Mouse (Mus musculus) hindbrain, embryonic 11.5 days (tissue): Measurements from ENCODE around the gene Capns1. TPM values are rescaled to one million over a fixed set of nuclear protein-coding genes. Genes with fewer than 3 reads are reported as not detected.
"Not testable (repeated sequence)": the region's sequence is repeated elsewhere in the genome, so short reads cannot be mapped to it uniquely, and the experiment has no call there.

ENCODE experiments used
- ATAC-seq: fragments of 200-750 bp; cut with Nextera tagmentation; 2 replicates; pipeline ENCODE4 v1.8.0; 2017; ENCODE audit warnings: mild to moderate bottlenecking, moderate TSS enrichment, moderate library complexity; ENCODE audit not compliant: low FRiP score
- DNase-seq: peaks from one replicate; pipeline ENCODE4 v3.0.0-alpha.2; 2015; ENCODE audit warnings: low spot score
- H3K27ac ChIP-seq: fragments of 300-500 bp; sonication (generic); 2 replicates; pipeline ENCODE4 v1.5.1; 2014; ENCODE audit warnings: mild to moderate bottlenecking, low read depth, low read length
- H3K27me3 ChIP-seq: fragments of 300-500 bp; sonication (generic); 2 replicates; pipeline ENCODE4 v1.6.1; 2014; ENCODE audit warnings: mild to moderate bottlenecking, low read length, moderate library complexity, mixed read lengths; ENCODE audit not compliant: control insufficient read depth, insufficient read depth
- H3K36me3 ChIP-seq: fragments of 300-500 bp; sonication (generic); 2 replicates; pipeline ENCODE4 v1.6.1; 2014; ENCODE audit warnings: mild to moderate bottlenecking, low read length, moderate library complexity, mixed read lengths; ENCODE audit not compliant: control insufficient read depth, insufficient read depth
- H3K4me1 ChIP-seq: fragments of 300-500 bp; sonication (generic); replicated peaks from 2 replicates; pipeline ENCODE4 v1.6.1; 2014; ENCODE audit warnings: low read length, mixed read lengths; ENCODE audit not compliant: control insufficient read depth, insufficient read depth
- H3K4me2 ChIP-seq: fragments of 300-500 bp; sonication (generic); replicated peaks from 2 replicates; pipeline ENCODE4 v1.6.1; 2014; ENCODE audit warnings: mild to moderate bottlenecking, low read depth, low read length
- H3K4me3 ChIP-seq: fragments of 300-500 bp; sonication (generic); 2 replicates; pipeline ENCODE4 v1.5.1; 2014; ENCODE audit warnings: low read depth, low read length
- H3K9ac ChIP-seq: fragments of 300-500 bp; sonication (generic); 2 replicates; pipeline ENCODE4 v1.6.1; 2014; ENCODE audit warnings: low read depth, low read length
- H3K9me3 ChIP-seq: fragments of 300-500 bp; sonication (generic); 2 replicates; pipeline ENCODE4 v1.6.1; 2016; ENCODE audit warnings: low read length; ENCODE audit not compliant: control insufficient read depth
- WGBS: fragments of 180-500 bp; shearing (Covaris S2); extraction: QIAGEN DNeasy Blood & Tissue Kit; methylation state at CpG from one replicate; pipeline ENCODE4 v1.1.7; 2014; 5-methylcytosine and 5-hydroxymethylcytosine counted together
- polyA plus RNA-seq: library from polyadenylated mRNA; unstranded; fragments of >200 nt; fragmentation: Nextera tagmentation; extraction: Ambion mirVana; gene quantifications from 2 replicates; pipeline ENCODE4 v1.2.1, GENCODE M21; 2014

The Capns1 gene
- polyA plus RNA-seq = 56.3 and 64.0 TPM in 2 replicates

DNA sequence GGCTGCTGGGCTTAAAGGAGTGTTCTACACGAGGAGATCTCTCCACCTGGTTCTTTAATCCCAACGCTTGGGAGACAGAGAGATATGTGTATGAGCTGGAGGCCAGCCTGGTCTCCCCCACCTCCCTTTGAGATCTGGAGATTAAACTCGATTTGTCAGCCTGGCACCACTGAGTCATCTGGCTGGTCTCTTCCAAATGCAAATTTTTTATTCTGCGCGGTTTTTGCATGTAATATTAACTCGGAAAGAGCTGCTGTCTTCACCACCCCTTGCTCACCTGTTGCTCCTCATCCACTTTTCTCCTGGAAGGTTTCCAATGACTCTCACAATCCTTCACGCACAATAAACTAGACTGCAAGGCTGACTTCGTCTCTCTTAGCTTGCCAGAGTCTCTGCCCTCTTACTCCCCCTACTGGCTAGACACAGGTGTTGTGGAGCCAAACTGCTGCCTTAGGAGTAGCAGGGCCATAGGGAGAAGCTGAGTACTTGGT lies at the start of gene Capns1:
Gene Capns1 (minus strand): TSS at position 331 of the 491 bp plus-strand sequence.
- DNase-seq (peak; percentile 85), ATAC-seq (no peak)
- Histone ChIP-seq H3K36me3 (no peaks in the 10 kb centered on the region), H3K4me2 (no peak within 1 kb of the TSS), H3K9me3 (no peaks in the 10 kb centered on the region), H3K9ac (no peak within 1 kb of the TSS), H3K4me1 (no peaks in the 10 kb centered on the region; the same call in 1 of the 2 replicates), H3K27ac (no peak within 1 kb of the TSS), H3K4me3 (no peak within 1 kb of the TSS), H3K27me3 (no peaks in the 10 kb centered on the region)
- 12% methylated on average over 8 of the region's 8 CpGs for WGBS

DNA sequence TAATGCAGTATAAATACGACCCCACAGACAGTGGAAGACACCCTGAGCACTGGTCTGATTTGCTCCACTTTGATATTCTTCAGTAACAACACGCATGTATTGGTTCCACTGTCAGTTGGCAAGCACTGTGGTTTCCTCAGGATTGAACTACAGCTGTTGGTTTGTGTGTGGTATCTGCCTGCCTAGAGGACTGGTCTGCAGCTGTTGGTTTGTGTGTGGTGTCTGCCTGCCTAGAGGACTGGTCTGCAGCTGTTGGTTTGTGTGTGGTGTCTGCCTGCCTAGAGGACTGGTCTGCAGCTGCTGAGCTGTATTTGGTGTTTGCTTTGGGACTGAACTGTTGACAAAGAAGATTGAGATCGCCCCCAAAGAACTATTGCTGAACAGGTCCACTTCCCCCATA lies 38.8 kb upstream of the Capns1 start:
- DNase-seq, H3K9ac ChIP-seq, H3K4me3 ChIP-seq, H3K27me3 ChIP-seq, H3K36me3 ChIP-seq, H3K9me3 ChIP-seq, H3K27ac ChIP-seq, H3K4me2 ChIP-seq, ATAC-seq, H3K4me1 ChIP-seq: not testable (repeated sequence)
- 89% methylated on average over 3 of the region's 3 CpGs for WGBS

DNA sequence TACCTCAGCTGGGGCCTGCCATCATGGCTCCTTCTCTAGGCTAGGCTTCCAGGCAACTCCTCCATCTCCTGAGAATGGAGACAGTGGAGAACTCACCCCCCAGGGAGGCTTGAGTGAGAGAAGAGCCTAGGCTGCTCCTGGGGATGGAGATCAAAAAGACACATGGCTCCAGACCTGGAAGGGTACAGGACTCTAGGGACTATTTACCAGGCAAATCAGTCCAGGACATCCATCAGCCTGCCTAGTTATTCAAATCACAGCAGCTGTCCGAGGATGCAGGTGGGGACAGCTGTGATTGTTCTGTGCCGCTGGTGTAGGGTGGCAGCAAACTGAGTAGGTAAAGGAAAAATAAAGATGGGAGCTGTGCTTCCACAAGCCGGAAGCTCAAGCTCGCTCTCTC lies 37.0 kb upstream of the Capns1 start, which contains the start of gene Ovol3:
Gene Ovol3 (minus strand): TSS at position 101 of the 400 bp plus-strand sequence.
- Histone ChIP-seq H3K4me2 (no peak within 1 kb of the TSS), H3K27me3 (no peaks in the 10 kb centered on the region), H3K27ac (no peak within 1 kb of the TSS), H3K4me1 (peaks cover 5% of the 10 kb centered on the region), H3K9me3 (no peaks in the 10 kb centered on the region), H3K4me3 (no peak within 1 kb of the TSS), H3K9ac (no peak within 1 kb of the TSS), H3K36me3 (peaks cover 3% of the 10 kb centered on the region; the same call in 1 of the 2 replicates)
- ATAC-seq = no peak
- WGBS = 85% methylated on average over 4 of the region's 4 CpGs
- no peak for DNase-seq

DNA sequence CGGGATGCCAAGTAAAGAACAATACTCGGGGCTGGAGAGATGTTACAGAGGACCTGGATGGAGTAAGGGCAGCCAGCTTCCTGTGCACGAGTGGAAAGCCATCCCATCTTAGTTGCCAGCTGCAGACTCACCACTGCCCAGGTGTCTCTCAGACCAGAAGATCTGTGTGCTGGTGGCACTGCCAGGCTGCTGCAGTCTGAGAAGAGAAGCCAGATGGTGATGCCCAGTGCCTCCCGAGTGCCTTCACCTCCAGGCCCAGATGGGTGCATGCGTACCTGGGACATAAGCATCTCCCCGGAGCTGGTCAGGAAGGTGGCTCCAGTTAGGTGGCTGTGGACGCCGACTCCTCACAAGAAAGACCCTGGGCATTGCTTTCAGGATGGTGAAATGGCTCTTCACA lies 36.5 kb upstream of the Capns1 start:
- 93% methylated on average over 8 of the region's 8 CpGs for WGBS
- Histone ChIP-seq H3K9me3 (no peaks in the 10 kb centered on the region), H3K9ac (no peak overlapping the region), H3K27me3 (no peaks in the 10 kb centered on the region), H3K27ac (no peak overlapping the region), H3K36me3 (no peaks in the 10 kb centered on the region), H3K4me2 (no peak overlapping the region), H3K4me3 (no peak overlapping the region), H3K4me1 (peaks cover 5% of the 10 kb centered on the region)
- no peak for ATAC-seq
- DNase-seq = no peak

DNA sequence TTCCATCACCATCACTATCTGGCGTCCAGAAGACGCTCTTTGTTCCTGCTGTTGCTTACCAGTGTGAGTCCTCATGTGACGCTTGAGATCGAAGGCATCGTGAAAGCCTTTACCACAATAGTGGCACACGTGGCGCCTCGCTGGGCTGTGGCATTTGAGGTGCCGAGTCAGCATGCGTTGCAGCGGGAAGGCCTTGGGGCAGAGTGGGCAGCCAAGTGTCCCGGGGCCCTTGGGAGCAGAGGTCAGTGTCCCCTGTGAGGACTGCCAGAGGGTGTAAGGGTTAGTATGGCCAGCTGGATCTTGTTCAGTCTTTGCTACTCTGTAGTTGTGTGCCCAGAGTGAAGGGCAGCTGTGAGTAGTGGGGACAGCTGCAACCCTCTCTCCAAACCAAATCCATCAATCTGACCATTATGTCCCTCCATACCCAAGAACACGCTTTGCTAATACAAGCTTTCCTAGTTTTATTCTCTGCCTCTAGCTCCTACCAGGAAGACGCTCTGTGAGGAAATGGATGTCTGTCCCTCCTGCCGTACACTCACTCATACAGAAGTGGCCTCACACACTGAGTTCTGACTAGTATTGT lies 35.8 kb upstream of the Capns1 start:
- ATAC-seq (no peak), DNase-seq (no peak)
- H3K9me3 ChIP-seq = no peaks in the 10 kb centered on the region
- H3K9ac ChIP-seq = no peak overlapping the region
- peaks cover 5% of the 10 kb centered on the region for H3K4me1 ChIP-seq
- no peak overlapping the region for H3K27ac ChIP-seq
- no peaks in the 10 kb centered on the region for H3K27me3 ChIP-seq
- H3K4me3 ChIP-seq = no peak overlapping the region
- no peaks in the 10 kb centered on the region for H3K36me3 ChIP-seq
- no peak overlapping the region for H3K4me2 ChIP-seq
- 96% methylated on average over 15 of the region's 15 CpGs for WGBS

DNA sequence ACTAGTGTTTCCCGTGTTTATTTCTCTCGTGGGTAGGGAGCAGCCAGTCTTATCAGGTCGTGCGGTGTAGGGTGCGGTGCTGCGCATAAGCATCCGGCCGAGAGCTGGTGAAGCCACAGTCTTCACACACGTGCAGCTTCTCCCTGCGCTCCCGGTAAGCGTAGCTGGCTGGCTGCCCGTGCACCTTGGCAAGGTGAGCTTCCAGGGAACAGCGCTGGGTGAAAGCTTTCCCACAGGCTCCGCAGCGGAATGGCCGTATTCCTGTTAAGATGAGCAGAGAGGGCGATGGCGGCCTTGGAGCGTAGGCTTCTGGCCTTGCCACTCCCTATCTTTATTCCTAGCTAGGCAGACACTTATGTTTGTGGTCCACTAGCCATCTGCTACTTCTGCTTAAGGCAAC lies 34.8 kb upstream of the Capns1 start:
- peaks cover 5% of the 10 kb centered on the region for H3K4me1 ChIP-seq
- H3K27ac ChIP-seq = no peak overlapping the region
- no peak overlapping the region; the same call in 1 of the 2 replicates for H3K4me2 ChIP-seq
- no peak overlapping the region for H3K9ac ChIP-seq
- DNase-seq = no peak
- no peaks in the 10 kb centered on the region for H3K36me3 ChIP-seq
- H3K27me3 ChIP-seq = no peaks in the 10 kb centered on the region
- no peaks in the 10 kb centered on the region for H3K9me3 ChIP-seq
- no peak overlapping the region for H3K4me3 ChIP-seq
- 90% methylated on average over 20 of the region's 20 CpGs for WGBS
- ATAC-seq = no peak

DNA sequence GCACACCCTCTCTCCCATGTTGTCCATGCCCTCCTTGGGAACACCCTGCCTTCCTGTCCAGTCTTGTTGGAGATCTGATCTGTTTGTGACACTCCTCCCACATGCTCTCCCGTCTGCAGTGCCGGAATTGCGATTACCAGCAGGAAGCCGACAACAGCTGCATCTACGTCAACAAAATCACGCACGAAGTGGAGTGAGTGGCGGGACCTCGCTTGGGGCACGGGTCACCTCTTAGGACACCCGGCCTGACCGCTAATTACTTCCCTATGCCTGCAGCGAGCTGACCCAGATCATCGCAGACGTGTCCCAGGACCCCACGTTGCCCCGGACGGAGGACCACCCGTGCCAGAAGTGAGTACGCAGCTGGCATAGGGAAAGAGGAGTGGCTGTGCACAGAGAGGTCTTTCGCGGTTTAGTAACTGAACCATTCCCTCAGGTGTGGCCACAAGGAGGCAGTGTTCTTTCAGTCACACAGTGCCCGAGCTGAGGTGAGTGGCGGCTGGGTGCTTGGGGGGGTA lies 34.1 kb upstream of the Capns1 start:
- ATAC-seq = peak; percentile 27

DNA sequence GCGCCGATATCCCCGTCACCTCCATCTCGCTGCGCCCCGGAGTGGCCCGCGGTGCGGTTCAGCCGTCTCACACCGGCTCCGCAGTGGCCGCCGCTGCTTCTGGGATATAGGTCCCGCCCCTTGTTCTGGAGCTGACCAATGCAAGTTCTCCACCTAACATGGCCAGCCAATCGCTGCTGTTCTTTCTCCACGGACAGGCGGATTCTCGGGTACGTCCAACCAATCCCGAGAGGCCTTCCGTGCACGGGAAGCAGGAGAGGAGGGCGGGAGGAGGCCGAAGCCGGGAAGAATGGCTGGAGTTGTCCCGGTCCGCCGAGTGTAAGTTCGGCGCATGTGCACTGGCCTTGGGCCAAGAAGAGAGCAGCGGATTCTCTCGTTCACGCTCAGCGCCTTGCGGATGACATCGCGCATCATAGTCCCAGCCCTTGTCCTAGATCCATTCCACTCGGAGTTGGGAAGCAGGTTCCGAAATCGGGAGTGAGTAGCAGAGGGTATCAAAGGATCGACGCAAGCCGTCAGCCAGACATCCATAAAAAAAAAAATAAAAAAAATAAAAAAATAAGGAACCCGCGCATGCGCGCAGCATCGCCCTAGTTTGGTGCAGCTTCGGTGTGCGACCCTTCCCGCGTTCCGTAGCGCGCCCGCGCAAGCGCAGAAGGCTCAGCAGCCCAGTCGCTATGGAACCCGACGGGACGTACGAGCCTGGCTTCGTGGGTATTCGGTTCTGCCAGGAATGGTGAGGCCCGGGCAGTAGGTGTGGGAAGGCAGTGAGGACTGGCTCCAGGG lies 33.3 kb upstream of the Capns1 start, which contains the start of the genes Polr2i and Tbcb:
Gene Polr2i (plus strand): TSS at position 280 of the 786 bp plus-strand sequence.
Gene Tbcb (minus strand): TSS at position 604 of the 786 bp plus-strand sequence.
- Histone ChIP-seq H3K9me3 (no peaks in the 10 kb centered on the region), H3K27ac (peak within 1 kb of the TSS; percentile 87), H3K9ac (peak within 1 kb of the TSS; percentile 59), H3K4me2 (peak within 1 kb of the TSS; percentile 68), H3K36me3 (no peaks in the 10 kb centered on the region), H3K27me3 (no peaks in the 10 kb centered on the region), H3K4me1 (peaks cover 5% of the 10 kb centered on the region), H3K4me3 (peak within 1 kb of the TSS; percentile 80)
- under 1% methylated on average over 67 of the region's 67 CpGs for WGBS
- DNase-seq = peak; percentile 96
- ATAC-seq = peak; percentile 93

More for the DNA sequence above, 34.1 kb upstream of the Capns1 start:
- H3K27ac ChIP-seq = peak overlapping the region; percentile 87
- WGBS = 7% methylated on average over 24 of the region's 24 CpGs
- peak overlapping the region; percentile 59 for H3K9ac ChIP-seq
- peak overlapping the region; percentile 65 for H3K4me2 ChIP-seq
- DNase-seq = peak; percentile 69
- no peaks in the 10 kb centered on the region for H3K36me3 ChIP-seq
- H3K9me3 ChIP-seq = no peaks in the 10 kb centered on the region
- H3K4me3 ChIP-seq = peak overlapping the region; percentile 80
- H3K27me3 ChIP-seq = no peaks in the 10 kb centered on the region
- H3K4me1 ChIP-seq = peaks cover 5% of the 10 kb centered on the region
